Mouse (Mus musculus): ENCODE measurements at regions not wholly inside any gene's neighbourhood (a gene's known extent, or its start where the extent isn't known, plus 50 kb on each side); places are given as distances from the start of the nearest gene placed in this dataset.

- DNase-seq, result no peak
Observed at GRCm38 (mm10) chr11:45440937-45441720, 410.7 kb upstream of the Clint1 start.

DNA sequence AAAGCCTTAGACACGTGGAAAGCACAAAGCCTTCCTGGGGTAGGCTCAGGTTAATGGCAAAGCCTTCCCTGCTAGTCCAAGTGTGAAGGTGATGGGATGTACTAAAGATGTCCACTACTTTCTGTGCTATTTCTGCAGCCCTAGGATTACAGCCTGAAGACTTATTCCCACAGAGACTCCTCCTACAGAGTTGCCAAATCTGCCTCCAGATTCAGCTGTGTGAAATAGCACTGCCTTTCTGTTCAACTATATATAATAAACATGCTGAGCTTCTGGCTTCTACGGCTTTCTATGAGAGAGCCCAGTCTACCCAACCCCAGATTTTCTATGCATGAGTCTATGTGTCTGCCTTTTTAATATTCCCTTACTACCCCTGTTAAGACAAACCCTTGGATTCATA lies 405.3 kb upstream of the Clint1 start:
- no peak for DNase-seq

- DNase-seq, result peak; percentile 61 to 64
Observed at GRCm38 (mm10) chr11:45454234-45454633, 397.6 kb upstream of the Clint1 start.

DNA sequence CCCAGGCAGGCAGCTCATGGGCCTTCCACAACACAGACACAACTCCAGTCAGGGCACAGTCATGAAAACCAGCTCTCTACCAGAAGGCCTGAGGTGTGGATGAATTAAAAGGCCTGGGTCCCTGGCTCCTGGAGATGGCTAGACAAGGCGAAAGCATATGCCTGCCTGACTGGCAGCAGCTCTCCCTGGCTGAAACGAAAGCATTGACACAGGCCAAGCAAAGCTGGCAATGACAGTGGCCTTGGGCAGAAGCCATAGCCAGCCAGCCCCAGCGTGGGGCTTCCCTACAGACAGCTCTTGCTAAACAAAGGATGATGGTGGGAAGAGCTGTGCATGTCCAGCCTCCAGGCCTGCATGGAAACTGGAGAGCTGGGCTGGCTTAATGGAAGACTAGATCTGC lies 396.9 kb upstream of the Clint1 start:
- DNase-seq, result peak; percentile 96 to 98

DNA sequence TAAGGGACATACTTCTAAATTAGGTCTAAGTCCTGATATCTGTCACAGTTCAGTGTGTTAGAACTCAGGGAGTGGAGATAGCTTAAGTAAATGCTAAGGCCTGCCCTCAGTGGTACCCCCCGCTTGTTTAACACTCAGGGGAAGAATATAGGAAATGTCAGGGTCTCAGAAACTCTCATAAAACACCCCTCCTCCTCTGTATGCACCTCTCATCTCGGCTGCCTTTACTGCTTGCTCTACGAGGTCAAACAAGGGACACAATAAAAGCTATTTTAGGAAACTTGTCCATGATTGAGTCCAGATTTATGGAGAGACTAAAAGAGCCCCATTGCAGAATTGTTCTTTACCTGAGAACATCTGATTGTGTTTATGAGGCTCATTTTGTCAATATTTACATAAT lies 395.1 kb upstream of the Clint1 start:
- no peak for DNase-seq

GRCm38 (mm10) chr11:45457597-45457996 lies 394.3 kb upstream of the Clint1 start:
- DNase-seq, result no peak

DNA sequence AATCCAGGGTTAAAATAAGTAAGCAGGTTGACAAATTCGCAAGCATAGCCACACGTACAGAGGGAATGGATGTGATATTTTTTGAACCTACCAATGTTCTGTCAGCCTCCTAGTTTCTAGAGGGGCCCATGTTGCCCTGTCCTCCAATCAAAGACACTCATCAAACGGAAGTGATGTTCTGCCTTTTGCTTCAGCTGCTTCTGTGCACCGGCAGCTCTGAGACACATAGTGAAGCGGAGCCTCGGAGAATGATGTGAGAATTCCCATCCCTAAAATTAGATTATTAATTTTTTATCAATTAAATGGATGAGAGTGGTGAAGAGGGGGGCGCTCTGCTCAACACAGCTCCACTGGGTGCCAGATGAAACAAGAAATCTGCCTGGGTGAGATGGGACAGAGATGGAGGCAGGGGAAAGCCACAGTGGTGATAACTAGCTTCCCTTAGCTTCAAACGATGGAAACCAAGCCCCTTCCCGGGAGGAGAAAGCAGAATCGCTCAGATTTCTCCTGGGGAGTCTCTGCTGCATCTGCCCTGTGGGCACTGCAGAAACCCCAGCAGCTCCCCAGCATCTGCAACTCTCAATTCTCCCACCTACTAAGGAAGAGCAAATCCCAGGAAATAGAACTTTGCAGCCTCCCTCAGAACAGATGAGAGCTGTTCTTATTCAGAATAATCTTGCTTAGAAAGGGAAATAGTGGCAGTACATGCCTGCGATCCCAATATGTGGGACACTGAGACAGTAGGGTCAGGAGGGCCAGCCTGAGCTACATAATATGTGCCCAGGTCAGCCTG lies 391.7 kb upstream of the Clint1 start:
- no peak for DNase-seq

- peak in 1 of 2 experiments; percentile 23 for DNase-seq
Observed at GRCm38 (mm10) chr11:45464501-45464900, 387.4 kb upstream of the Clint1 start.

DNA sequence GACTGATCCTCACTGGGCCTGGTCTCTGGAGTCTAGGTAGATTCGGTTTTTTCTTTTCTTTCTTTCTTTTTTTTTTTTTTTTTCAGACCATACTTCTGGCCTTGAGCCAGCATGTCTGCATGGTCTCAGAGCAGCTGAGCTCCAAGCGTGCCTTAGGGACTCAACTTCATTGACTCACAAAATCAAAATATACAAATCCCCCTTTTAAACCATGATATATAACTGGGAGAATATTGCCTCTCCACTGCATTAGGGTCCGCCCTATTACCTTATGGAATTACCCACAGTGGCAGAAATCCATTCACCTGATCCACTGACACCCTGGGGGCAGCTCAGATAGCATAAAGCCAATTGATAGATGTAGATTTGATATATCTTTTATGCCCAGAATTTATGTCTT lies 385.5 kb upstream of the Clint1 start:
- peak; percentile 47 to 50 for DNase-seq

DNA sequence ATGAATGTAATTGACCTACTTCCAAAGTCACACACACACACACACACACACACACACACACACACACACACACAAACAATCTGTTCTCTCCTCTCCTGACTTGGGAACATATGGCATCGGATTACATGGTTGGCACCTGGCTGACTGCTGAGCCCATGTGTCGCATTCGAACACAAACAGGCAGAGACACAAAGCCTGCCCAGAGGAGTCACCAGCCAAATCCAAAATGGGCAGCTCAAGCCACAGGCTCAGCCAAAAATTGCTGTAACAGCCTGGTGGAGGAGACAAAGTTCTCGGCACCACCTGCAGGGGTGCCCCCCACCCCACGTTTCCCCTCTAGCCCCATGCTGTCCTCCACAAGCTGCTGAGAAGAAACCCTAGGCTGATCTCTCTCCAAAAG lies 379.7 kb upstream of the Clint1 start:
- DNase-seq, result peak; percentile 92 to 95

DNA sequence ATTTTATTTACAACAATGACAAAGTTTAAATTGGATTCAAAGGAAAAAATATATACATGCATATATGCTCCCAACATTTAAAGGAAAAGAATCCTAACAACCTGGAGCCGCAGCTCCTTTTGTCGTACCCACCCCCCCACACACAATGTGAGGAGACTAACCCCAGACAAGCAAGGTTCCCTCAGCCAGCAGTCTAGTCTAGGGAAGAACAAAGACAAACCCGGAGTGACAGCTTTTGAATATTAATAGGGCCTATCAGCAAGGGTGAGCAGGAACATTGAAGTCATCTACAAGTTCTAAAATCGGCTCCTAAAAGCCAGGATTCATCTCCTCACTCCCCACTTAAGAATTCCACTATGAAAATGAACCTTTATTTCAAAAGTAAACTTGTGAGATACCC lies 374.9 kb upstream of the Clint1 start:
- DNase-seq, result no peak

- DNase-seq, result no peak
Observed at GRCm38 (mm10) chr11:45485950-45486349, 365.9 kb upstream of the Clint1 start.

DNA sequence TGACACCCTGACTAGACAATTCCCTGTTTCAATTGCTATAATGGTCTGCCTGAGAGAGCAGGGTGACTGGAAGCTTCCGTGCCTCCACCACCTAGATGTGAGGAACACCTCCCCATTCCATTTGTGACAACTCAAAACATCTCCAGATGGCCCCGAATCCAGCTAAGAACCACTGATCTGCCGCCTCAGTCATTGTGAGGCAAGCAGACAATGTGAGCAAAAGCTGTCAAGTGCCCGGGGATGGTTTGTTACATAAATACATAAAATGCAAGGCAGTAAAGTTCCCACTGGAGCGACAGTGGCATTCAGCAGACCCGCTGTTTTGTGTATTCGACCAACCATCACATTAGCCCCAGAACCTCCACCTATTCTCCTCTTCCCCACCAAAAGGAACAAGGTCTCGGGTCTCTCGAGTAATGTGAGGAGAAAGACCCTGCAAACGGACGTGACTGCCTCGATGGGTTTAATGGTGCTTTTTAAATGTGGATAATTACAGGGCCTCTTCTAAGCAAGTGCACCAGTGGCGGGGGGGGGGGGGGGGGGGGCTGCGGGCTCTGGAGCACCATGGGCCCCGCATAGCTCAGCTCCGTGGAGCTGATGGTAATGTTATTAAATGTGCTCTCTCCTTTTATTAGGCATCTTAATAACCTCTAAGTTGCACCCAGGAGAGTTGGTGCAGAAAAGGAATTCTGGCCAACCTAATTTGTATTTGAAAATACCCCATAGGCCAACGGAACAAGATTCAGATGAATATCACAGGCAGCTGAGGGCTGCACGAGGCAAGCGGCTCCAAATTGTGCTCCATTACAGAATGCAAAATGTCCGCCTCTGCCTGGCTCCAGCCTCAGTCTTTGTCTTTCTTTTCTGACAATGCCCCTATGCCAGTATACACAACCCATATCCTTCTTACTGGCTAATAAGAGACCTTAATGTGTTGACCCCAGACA lies 360.6 kb upstream of the Clint1 start:
- no peak for DNase-seq

DNA sequence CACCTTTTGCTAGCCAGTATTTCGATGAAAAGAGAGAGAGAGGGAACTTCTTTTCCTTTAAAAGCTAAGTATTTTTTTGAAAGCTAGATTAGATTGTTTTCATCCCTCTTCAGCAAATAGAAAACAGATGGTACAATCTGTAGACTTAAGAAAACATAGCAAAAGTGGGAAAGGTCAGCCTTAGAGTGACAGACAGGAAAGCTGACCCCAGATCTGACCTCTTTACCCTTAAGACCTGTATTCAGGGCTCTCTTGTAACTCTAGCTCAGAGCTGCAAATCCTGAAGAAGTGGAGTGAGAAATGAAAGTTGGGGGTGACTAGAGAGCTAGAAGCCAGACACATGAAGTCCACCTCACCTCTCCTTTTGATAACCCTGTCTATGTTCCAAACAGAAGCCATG lies 356.6 kb upstream of the Clint1 start:
- DNase-seq, result no peak

- DNase-seq, result peak; percentile 71 to 74
Observed at GRCm38 (mm10) chr11:45508566-45508965, 343.3 kb upstream of the Clint1 start.

GRCm38 (mm10) chr11:45509278-45509677 lies 342.6 kb upstream of the Clint1 start:
- no peak for DNase-seq

DNA sequence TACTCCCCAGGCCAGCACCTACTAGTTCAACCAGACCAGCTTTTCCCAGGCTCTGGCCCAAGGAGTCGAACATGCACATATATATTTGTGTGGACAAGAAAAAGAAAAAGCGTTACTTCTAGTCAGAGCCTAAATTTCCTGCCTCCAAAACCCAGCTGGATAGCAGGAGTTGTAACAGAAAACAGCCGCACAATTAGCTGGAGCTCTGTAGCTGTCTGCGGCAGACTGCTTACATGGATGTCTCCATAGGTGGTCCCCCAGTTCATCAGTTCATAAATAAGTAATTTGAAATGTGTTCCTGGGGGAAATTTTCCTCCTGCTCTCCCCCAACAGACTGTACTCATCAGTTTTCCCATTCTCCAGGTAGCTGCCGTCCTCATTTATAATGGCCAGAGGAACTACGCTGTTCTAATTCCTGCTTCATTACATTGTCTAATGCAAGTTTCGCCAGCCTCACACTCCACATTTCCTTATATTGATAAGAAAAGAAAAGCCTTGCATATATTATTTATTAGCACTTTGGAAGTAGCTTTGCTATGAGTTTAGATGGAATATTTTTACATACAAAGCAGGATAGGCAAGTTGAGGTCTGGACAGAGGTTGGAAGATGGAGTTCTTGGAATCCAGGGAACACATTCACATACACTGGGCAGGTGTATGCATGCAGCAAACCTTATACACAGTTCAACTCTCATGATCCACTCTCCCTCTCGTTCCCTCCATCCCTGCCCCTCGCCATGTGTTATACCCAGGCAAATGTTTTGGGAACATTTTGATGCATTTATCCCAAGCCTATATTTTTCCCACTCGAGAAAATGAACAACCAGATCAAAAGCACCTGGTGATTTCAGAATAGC lies 337.2 kb upstream of the Clint1 start:
- no peak for DNase-seq

GRCm38 (mm10) chr11:45524720-45525119 lies 327.1 kb upstream of the Clint1 start:
- peak; percentile 31 to 51 for DNase-seq

DNA sequence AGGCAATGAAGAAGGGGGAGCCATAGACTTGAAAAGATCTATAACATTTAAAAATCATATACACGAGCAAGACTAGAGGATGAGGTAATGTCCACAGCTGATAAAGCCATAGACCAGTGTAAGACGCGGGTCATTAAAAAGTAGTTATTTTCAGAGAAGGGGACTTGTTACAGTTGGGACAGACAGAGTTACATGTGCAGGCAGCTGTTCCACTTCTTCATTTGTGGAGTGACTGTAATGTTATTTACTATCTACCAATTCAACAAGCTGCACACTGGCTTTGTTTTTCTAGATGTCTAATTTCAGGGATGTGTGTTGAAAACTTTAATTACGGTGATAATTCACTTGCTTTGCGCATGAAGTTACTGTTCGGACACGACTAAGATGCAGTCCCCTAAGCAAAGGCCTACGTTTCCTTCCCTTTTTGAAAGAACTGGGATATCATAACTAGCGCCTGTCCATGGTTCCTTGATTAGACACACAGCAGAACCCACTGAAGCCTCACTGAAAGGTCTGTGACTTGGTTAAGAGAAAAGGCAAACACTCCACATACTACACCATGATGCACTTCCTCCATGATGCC lies 320.7 kb upstream of the Clint1 start:
- no peak for DNase-seq

DNA sequence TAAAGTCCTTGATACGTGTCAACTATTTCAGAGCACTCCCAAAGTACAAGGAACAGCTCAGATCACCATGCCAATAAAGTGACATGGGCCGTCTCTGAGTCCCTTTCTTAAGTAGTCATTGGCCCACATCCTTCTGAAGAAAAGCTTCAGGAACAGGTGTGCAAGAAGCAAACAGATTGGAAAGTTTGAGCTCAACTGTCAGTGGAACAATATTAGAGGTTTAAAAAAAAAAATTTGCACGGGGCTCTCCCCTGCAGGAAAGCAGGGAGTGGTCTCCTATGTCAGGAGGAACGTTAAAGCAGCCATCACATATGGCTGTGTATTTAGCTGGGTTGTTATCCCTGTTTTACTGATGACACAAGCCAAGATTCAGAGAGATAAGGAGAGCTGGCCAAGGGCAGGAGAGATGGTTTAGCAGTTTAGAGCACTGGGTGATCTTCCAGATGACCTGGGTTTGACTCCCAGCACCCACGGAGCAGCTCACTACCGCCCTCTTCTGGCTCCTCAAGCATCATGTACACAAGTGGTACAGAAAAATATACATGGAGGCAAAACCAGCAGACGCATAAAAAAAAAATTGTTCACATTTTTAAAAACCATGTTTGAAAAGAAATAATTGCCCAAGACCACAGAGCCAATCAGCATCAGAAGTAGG lies 318.3 kb upstream of the Clint1 start:
- DNase-seq, result peak; percentile 72 to 73

GRCm38 (mm10) chr11:45535501-45536025 lies 316.3 kb upstream of the Clint1 start:
- peak; percentile 22 to 27 for DNase-seq

Measured in cerebellum, postnatal 10 days (tissue).